Comparison of ENCODE assay signal across 8 mouse cellular contexts in the genomic region with DNA sequence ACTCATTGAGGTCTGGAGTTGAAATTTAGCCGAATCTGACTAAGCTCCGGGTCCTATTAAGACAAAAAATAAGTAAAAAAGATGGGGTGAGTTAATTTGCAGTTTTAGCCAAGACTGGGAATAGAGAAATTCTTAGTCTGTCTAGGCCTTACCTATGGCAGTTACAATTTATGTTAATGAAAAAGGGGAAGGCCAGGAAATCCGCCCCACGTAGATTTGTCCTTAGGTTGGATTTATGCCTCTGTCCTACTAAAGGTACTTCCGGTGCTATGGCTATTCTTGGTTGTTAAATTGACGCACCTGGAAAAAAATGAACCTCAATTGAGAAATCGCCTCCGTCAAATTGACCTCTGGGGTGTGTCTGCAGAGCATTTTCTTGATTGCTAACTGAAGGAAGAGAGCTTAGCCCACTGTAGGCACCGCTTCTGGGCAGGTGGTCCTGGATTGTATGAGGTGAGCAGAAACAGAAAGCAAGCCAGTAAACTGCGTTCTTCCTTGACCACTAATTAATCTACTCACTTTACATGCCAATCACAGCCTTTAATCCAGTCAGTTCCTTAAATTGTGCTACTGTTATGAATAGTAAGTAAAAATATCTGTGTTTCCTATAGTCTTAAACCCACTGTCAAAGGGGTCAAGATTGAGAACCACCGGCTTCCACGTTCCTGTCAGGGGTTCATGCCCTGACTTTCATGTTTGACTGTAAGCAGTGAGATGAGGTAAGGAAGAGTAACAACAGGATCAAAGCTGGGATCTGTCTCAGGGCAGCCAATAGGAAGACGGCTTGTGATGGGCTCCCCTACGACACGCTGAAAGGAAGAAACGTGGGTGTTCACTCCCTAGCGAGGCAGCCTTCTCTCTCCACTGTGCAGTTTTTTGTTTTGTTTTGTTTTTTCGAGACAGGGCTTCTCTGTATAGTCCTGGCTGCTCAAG. TPM values are rescaled to one million over a fixed set of nuclear protein-coding genes. Genes with fewer than 3 reads are reported as not detected.
DNase-seq lines count a peak whose midpoint lies in the region; ATAC-seq and TF ChIP-seq lines count a peak whose summit lies in the region.

No protein-coding gene starts in this region.

- peaks cover 2% of the 10 kb centered on the region; the same call in 1 of the 2 replicates for H3K79me2 ChIP-seq in MEL (ENCODE audit: control insufficient read depth, insufficient read depth, low read length, poor library complexity)

- H3K9me3 ChIP-seq in MEL (replicated peaks; ENCODE audit: insufficient read depth, low read length) = no peaks in the 10 kb centered on the region
- no peaks in the 10 kb centered on the region for H3K9me3 ChIP-seq in hindbrain, embryonic 10.5 days
- no peaks in the 10 kb centered on the region for H3K9me3 ChIP-seq in midbrain, embryonic 11.5 days (ENCODE audit: control insufficient read depth, low read length)

- 76% methylated on average over 18 of the region's 18 CpGs for WGBS in hindbrain, embryonic 10.5 days
- WGBS in midbrain, embryonic 11.5 days = 74% methylated on average over 18 of the region's 18 CpGs

- peak overlapping the region; percentile 89 for H3K9ac ChIP-seq in MEL (ENCODE audit: control insufficient read depth, low read depth, low read length, poor library complexity, severe bottlenecking)
- no peak overlapping the region for H3K9ac ChIP-seq in midbrain, embryonic 11.5 days (ENCODE audit: low read length)

- no peak for TF ChIP-seq CTCF in gastrocnemius, adult 2 months (IDR thresholded peaks at IDR 0.05)
- no peak for TF ChIP-seq CTCF in MEL (IDR thresholded peaks at IDR 0.05 in 2 of 3, conservative IDR thresholded peaks at IDR 0.05 in 1 of 3; ENCODE audit: control insufficient read depth in 1 of 3, insufficient read depth in 1 of 3, low read depth in 2 of 3, low read length in 3 of 3, poor library complexity in 1 of 3, severe bottlenecking in 1 of 3)

- H3K36me3 ChIP-seq in MEL (ENCODE audit: control insufficient read depth in 1 of 2, insufficient read depth in 2 of 2, low read length in 2 of 2) = peaks cover 0 to 13% of the 10 kb centered on the region in 2 experiments; a peak in 2 of 4 replicates
- no peaks in the 10 kb centered on the region for H3K36me3 ChIP-seq in hindbrain, embryonic 10.5 days
- H3K36me3 ChIP-seq in midbrain, embryonic 11.5 days (ENCODE audit: control insufficient read depth, insufficient read depth, low read length) = no peaks in the 10 kb centered on the region

- H3K4me2 ChIP-seq in midbrain, embryonic 11.5 days = peak overlapping the region; percentile 65

- no peaks in the 10 kb centered on the region for H3K27me3 ChIP-seq in MEL (ENCODE audit: control insufficient read depth in 1 of 2, insufficient read depth in 2 of 2, low read length in 2 of 2)
- H3K27me3 ChIP-seq in hindbrain, embryonic 10.5 days (ENCODE audit: insufficient read depth, poor library complexity, severe bottlenecking) = no peaks in the 10 kb centered on the region
- H3K27me3 ChIP-seq in midbrain, embryonic 11.5 days (ENCODE audit: control insufficient read depth, insufficient read depth, low read length) = no peaks in the 10 kb centered on the region

- no peak for ATAC-seq in midbrain, embryonic 11.5 days (ENCODE audit: low FRiP score)

- no peak for TF ChIP-seq EP300 in MEL (IDR thresholded peaks at IDR 0.05; ENCODE audit: low read depth in 1 of 2, low read length in 2 of 2)

- intact Hi-C loops in gastrocnemius, adult 2 months (cut with DNase I) = loop anchor here (5.0 to 10.0 kb wide), 3 partner anchors 91 to 201 kb away; partner anchors contain the start of genes Mphosph8 and Pspc1

- TF ChIP-seq RAD21 in MEL (IDR thresholded peaks at IDR 0.05; ENCODE audit: low read depth, low read length) = no peak

- peak overlapping the region; percentile 87 for H3K4me3 ChIP-seq in gastrocnemius, adult 2 months
- peak overlapping the region; percentile 62 to 92 for H3K4me3 ChIP-seq in MEL (ENCODE audit: control insufficient read depth in 1 of 2, insufficient read depth in 1 of 2, low read depth in 2 of 2, low read length in 2 of 2)
- peak overlapping the region; percentile 59 for H3K4me3 ChIP-seq in hindbrain, embryonic 10.5 days
- peak overlapping the region; percentile 40; the same call in 1 of the 2 replicates for H3K4me3 ChIP-seq in midbrain, embryonic 11.5 days (ENCODE audit: low read depth, low read length)

- no peak for TF ChIP-seq POLR2A in MEL (IDR thresholded peaks at IDR 0.05; ENCODE audit: control insufficient read depth in 1 of 2, insufficient read depth in 1 of 2, low read depth in 1 of 2, low read length in 2 of 2, poor library complexity in 1 of 2)

- H3K27ac ChIP-seq in gastrocnemius, adult 2 months = peak overlapping the region; percentile 90
- H3K27ac ChIP-seq in MEL (ENCODE audit: control insufficient read depth, low read depth, low read length) = peak overlapping the region; percentile 57
- no peak overlapping the region for H3K27ac ChIP-seq in hindbrain, embryonic 10.5 days
- H3K27ac ChIP-seq in midbrain, embryonic 11.5 days (ENCODE audit: low read depth, low read length) = no peak overlapping the region

- H3K4me1 ChIP-seq in MEL (ENCODE audit: control insufficient read depth in 1 of 2, insufficient read depth in 2 of 2, low read length in 2 of 2) = peaks cover 0 to 10% of the 10 kb centered on the region in 2 experiments; a peak in 1 of 4 replicates
- peaks cover 14% of the 10 kb centered on the region for H3K4me1 ChIP-seq in hindbrain, embryonic 10.5 days (replicated peaks)
- H3K4me1 ChIP-seq in midbrain, embryonic 11.5 days (ENCODE audit: control insufficient read depth, insufficient read depth, low read length) = no peaks in the 10 kb centered on the region; the same call in 1 of the 2 replicates

- DNase-seq in gastrocnemius, adult 2 months = no peak
- DNase-seq in gastrocnemius, postnatal 10 days = no peak
- DNase-seq in MEL (ENCODE audit: low read depth, low spot score) = peak; percentile 19
- no peak for DNase-seq in hindbrain, embryonic 10.5 days (ENCODE audit: low spot score)
- DNase-seq in midbrain, embryonic 11.5 days (ENCODE audit: low spot score, missing footprints) = no peak
- no peak for DNase-seq in right cerebral cortex, postnatal 25 days
- DNase-seq in MN1 (ENCODE audit: low spot score) = no peak
- DNase-seq in spleen, postnatal 4 days (ENCODE audit: low spot score in 2 of 2) = no peak

TF ChIP-seq in MEL, 35 proteins besides CTCF, POLR2A, EP300 and RAD21:
- TF ChIP-seq CHD2 (IDR thresholded peaks at IDR 0.05; ENCODE audit: low read length) (no peak), ZKSCAN1 (IDR thresholded peaks at IDR 0.05; ENCODE audit: low read depth, low read length) (no peak), UBTF (IDR thresholded peaks at IDR 0.05; ENCODE audit: borderline replicate concordance, insufficient read depth, low read depth, low read length) (no peak), POLR2AphosphoS2 (IDR thresholded peaks at IDR 0.05; ENCODE audit: low read length) (no peak), TCF12 (IDR thresholded peaks at IDR 0.05; ENCODE audit: low read depth, low read length) (no peak), E2F4 (IDR thresholded peaks at IDR 0.05; ENCODE audit: borderline replicate concordance, low read depth, low read length) (no peak), SMC3 (IDR thresholded peaks at IDR 0.05; ENCODE audit: low read depth, low read length) (no peak)
TF ChIP-seq in MEL: peak in this region for 0.

RNA-seq across cellular contexts. Expression of gene Parp4, which starts 0.8 kb away (rescaled TPM):
- 10 to 100 TPM; 14.5 to 19.7 TPM for total RNA-seq in gastrocnemius, adult 2 months (2021)
- 10 to 100 TPM; 10.4 to 12.4 TPM for total RNA-seq in gastrocnemius, postnatal 10 days (2021)
- total RNA-seq in MEL (2012; rRNA removed) = 1.5 and 2.2 TPM in 2 replicates
- polyA plus RNA-seq in MEL (2012; ENCODE audit: insufficient read depth in 1 of 2, insufficient read length in 2 of 2, low read depth in 1 of 2, low replicate concordance in 2 of 2, missing spikeins in 1 of 2) = 1 to 10 TPM in 1 of 2 experiments, not detected in 1; 5.2 TPM
- polyA plus RNA-seq in hindbrain, embryonic 10.5 days (2016; fragmentation: Nextera tagmentation; extraction: Ambion mirVana) = 1.7 and 2.0 TPM in 2 replicates
- 1.3 and 1.5 TPM in 2 replicates for polyA plus RNA-seq in midbrain, embryonic 11.5 days (2014; fragmentation: Nextera tagmentation; extraction: Ambion mirVana)

RNA-seq across cellular contexts. Expression of gene Cenpj, which starts 1.0 kb away (rescaled TPM):
- total RNA-seq in gastrocnemius, adult 2 months (2021) = 1 to 10 TPM; 1.1 to 2.9 TPM
- 1 to 10 TPM; 2.9 to 3.5 TPM for total RNA-seq in gastrocnemius, postnatal 10 days (2021)
- total RNA-seq in MEL (2012; rRNA removed) = 2.8 and 3.2 TPM in 2 replicates
- polyA plus RNA-seq in MEL (2012; ENCODE audit: insufficient read depth in 1 of 2, insufficient read length in 2 of 2, low read depth in 1 of 2, low replicate concordance in 2 of 2, missing spikeins in 1 of 2) = 1 to 10 TPM in 1 of 2 experiments, not detected in 1; 7.5 TPM
- polyA plus RNA-seq in hindbrain, embryonic 10.5 days (2016; fragmentation: Nextera tagmentation; extraction: Ambion mirVana) = 11.8 and 19.0 TPM in 2 replicates
- 24.4 and 26.6 TPM in 2 replicates for polyA plus RNA-seq in midbrain, embryonic 11.5 days (2014; fragmentation: Nextera tagmentation; extraction: Ambion mirVana)

Comparison
In these comparisons a context has a peak if more than half of its experiments do, and no peak if none do; other contexts are left out.
1. H3K27ac ChIP-seq: peak in gastrocnemius, adult 2 months (single experiment) and MEL (single experiment); none in hindbrain, embryonic 10.5 days (single experiment) and midbrain, embryonic 11.5 days (single experiment).
2. Peak in every context shown above with its lines, with median percentiles within 50 percentile points of each other: H3K4me3 ChIP-seq.